Mouse (Mus musculus) adrenal gland, postnatal 25 days (tissue): Measurements from ENCODE around the gene 2610507B11Rik. TPM values are rescaled to one million over a fixed set of nuclear protein-coding genes. Genes with fewer than 3 reads are reported as not detected.

Experiments
- DNase-seq: peaks from one replicate; pipeline ENCODE4 v3.0.0; 2021; ENCODE audit warnings: mixed read lengths
- total RNA-seq: library from RNA; stranded (reverse); gene quantifications from 2 replicates; pipeline ENCODE4 v1.2.3, GENCODE M21; 2021

2610507B11Rik gene
- total RNA-seq, 1 experiment from 2014 or later, result 168 TPM

DNA sequence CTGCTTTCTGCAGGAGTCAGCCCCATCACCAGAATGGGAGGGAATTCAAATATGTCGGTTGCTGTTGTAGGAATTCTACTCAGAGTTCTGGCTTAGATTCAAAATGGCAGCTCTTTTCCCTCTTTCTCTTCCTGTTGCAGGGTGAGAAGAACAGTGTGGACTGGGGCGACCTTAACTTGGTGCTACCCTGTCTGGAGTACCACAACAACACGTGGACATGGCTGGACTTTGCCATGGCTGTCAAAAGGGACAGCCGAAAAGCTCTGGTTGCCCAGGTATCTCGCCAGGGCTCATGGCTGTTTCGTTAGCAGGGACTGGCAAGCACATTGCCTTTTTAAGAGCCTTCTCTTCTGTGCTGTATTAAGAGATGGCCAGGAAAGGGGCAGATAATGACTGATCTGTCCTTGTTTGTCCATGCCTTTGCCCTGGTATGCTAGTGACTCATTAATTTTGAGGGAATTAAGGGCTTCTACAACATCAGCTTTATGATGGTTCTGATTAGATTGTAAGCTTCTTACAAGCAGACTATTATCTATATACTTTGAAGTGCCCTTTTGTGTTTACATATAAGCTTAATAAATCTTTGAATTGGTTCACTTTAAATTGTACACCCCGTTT is 27.7 kb downstream of the 2610507B11Rik start:
- DNase-seq, result no peak

DNA sequence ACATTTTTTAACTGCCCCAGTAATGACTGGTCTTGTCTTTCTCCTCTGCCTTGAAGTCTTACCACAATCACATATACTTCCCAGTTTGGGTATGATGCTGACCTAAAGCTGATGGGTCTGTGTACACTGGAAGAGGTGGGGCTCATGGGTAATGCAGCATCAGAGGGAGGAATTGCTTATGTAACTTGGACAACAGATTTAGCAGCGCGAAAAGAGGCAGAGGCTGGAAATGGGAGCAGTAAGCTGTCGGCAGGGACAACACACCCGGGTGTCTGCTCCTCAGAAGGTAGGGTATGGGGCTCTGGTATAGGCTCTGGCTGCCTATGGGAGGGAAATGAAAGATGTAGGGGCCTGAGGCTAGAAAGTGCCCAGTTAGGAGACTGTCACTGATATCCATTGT is 29.1 kb downstream of the 2610507B11Rik start, which contains the start of gene BC030499:
BC030499 (plus strand) TSS at position 188 of the 400 bp plus-strand sequence.
- no peak for DNase-seq

DNA sequence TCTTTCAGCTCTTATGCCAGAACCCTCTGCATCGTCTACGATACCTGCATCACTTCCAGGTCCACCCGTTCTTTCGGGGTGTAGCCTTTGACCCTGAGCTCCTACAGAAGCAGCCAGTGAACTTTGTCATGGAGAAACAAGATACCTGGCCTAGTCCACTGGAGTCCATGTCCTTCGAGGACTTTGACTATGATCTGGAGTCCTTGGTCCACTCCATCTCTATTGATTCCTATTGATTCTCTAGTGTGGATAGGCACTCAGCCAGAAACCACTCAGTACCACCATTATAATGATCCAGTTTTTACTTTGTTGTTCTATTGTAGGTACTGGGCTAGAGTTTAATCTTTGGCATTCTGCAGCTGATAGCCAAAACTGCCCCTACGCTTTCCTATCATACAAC is 33.0 kb downstream of the 2610507B11Rik start:
- no peak for DNase-seq

DNA sequence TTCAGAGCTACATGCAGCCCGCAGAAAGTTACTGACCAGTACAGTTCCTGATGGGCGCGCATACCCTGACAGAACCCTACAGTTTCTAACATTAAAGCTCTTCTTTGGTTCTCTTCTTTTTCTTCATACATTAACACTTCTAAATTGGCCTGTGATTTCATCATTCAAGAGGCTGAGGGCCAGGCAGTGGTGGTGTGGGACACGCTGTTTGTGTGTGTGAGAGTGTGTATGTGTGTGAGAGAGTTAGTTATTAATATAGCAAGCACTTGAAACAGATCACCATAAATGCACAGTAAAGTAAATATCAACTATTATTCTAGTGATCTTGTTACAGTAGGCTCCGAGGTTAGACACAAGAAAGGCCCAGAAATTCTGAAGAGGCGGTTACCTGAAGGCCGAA is 39.4 kb downstream of the 2610507B11Rik start:
- DNase-seq, result no peak

DNA sequence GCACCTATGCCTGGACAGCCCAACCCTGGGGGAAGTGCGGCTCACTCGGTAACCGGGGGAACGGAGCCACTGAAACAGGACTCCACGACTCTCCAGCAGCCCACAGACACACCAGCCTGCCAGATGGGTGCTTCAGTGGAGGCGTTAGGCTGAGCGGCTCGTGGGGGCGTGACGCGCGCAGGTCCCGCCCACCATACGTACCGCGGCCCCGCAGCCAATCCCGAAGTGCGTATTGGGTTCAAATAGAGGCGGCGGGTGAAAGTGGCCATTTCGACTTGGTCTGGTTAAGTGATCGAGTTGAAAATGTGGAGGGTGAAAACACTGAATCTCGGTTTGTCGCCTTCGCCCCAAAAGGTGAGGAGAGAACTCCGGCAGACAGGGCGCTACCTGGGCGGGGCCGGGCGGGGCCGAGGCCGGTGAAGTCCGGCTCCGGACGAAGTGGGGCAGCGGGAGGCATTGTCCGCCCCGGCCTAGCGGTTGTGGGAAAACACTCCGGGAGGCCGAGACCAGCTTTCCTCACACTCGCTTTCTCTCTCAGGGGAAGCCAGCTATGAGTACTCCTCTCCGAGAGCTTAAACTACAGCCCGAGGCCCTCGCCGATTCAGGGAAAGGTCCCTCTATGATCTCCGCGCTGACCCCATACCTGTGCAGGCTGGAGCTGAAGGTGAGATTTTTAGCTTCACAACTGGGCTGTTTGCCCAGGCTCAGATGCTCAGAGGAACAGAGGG is 40.0 kb downstream of the 2610507B11Rik start, which contains the start of gene Spag5:
Spag5 (plus strand) TSS at position 173 of the 728 bp plus-strand sequence.
- peak; percentile 89 for DNase-seq

DNA sequence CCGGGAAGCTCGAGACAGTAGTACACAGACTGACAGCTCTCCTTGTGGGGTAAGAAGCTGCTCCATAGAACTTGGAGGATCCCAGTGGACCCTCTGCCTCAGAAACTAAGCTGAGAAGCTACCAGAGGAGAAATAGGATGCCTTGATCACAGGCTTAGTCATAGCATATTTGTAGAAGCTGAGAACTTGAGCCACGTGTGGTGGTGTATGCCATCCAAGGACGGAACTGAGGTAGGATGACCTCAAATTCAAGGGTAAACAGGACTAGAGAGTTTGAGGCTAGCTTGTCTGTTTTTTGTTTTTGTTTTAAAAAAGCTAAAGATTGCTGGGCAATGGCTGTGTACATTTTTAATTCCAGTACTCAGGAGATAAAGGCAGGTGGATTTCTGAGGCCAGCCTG is 43.7 kb downstream of the 2610507B11Rik start:
- no peak for DNase-seq

DNA sequence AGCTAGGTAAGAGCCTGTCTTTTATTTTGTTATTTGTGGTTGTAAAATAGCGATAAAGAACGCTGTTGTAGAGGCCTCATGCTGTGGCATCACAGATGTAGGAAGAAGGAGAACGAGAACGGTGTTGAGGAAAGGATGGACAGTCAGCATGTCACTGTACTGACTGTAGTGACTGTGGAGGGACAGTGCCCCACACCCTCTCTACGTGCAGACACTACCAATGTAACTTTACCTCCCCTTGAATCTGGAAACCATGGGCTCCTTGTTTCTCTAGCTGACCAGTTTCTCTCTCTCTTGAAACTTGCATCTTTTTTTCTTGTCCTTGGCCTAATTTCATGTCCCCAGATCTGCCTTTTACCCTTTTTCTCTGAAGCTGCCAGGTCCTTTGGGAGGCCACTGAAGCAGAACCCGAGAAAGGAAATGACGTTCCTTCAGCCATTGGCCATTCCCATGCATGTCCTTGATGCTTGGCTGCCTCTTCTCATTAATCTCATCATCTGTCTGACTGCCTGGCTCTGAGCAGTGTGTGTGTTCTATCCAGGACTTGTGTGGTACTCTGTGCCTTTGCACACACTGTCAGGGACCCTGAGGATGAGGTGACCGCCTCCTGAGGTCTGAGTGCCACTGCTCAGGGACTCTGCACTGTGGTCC is 49.4 kb downstream of the 2610507B11Rik start:
- DNase-seq, result no peak

DNA sequence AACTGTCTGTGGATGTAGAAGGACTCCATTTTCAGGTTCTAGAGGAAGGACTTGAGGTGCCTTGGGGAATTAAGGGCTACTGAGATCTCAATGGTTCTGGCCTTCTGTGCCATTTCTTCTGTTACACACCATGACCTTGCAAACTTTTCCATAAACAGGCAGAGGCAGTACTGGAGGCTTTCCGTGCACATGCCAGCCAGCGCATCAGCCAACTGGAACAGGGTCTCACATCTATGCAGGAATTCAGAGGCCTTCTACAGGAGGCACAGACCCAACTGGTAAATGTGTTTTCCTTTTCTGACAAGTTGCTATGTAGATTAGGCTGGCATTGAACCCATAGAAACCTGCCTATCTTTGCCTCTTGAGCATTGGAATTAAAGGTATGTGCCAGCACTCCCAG is 52.1 kb downstream of the 2610507B11Rik start:
- no peak for DNase-seq

DNA sequence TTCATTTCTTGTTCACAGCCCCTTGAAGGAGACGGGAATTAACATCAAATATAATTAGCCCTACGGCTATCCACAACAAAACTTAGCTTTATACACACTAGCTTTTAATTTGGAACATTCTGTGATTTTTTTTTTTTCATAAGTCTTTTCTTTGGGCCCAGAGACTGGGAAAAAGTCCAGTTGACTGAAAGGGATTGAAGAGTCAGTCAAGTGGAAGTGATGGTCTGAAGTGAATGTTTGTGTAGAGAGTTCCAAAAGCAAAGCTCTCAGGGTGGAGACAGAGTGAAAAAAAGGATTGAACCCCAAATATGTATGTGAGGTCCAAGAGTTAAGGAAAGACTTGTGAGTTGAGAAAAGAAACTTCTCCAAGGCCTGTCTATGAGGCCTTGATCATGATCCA is 56.9 kb downstream of the 2610507B11Rik start:
- no peak for DNase-seq

DNA sequence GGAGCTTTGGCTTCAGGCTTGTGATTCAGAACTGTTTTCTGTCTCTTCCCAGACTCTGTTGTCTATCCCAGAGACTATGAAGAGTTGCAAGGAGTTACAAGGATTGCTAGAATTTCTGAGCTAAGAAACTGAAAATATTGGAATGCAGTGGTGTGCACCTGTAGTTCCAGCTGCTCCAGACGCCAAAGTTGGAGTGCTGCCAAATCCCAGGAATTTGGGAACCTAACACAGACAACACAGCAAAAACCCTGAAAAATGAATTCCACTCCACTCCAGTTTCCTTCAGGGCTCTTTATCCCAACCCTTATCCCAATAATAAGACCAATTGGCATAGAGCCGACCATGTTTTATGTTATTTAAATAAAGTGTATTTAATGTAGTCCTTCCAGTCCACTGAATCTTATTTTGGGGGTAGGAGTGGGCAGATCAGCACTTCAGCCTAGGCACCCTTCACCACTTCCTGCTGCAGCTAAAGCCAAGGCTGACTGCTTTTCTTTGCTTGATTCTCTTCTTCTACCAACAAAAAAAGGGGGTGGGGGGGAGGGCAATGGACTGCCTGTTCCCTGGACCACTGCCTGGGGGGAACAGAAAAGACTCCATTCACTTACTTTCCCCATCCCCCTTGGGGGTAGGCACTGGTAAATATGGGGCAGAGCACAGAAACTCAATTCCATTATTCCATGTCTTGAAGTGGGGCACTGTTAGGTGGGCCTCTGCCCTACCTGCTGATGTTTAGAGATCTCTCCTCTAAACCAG is 60.7 kb downstream of the 2610507B11Rik start:
- DNase-seq, result no peak

DNA sequence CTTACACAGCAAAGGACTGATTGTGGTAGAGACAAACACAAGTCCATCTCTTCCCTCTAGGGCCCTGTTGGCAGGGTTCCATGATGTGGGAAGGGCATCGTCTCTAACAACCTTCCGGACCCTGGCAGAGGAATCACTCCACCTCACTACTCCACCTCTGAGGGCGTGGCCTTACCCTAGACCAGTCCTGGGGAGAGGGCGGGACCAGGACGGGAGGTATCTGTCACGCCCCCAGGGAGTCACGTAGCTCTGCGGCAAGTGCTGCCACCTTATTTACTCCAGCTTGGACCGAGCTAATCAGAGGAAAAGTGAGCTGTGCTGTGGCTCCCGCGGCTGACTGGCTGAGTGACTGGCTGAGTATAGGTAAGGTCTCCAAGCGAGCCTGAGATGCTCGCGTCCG is 61.3 kb downstream of the 2610507B11Rik start, which contains the start of gene Aldoc:
Aldoc (plus strand) TSS at position 109 of the 400 bp plus-strand sequence.
- peak; percentile 81 for DNase-seq

DNA sequence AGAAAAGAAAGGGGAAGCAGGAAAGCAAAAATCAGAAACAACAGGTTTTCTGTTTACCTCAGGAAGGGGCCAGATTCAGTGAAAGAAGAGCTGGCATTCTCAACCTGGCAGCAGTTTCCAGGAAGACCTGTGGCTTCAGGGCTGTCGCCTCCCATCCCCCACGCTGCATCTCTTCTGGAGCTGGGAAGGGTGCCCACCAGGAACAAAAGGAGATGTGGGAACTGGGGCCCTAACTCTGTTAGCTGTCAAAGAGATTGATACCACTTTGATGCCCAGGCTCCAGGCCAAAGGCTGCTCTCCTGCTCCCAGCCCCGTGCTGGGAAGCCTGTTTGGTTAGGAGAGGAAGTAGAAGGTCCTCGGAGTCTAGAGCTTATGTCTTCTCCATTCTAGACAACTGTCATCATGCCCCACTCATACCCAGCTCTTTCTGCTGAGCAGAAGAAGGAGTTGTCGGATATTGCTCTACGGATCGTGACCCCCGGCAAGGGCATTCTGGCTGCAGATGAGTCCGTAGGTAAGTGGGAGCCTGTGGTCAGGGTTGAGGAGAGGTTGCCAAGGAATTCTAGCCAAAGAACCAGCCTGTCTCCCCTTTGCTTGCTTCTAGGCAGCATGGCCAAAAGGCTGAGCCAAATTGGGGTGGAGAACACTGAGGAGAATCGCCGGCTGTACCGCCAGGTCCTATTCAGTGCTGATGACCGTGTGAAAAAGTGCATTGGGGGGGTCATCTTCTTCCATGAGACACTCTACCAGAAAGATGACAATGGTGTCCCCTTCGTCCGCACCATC is 62.6 kb downstream of the 2610507B11Rik start:
- no peak for DNase-seq

DNA sequence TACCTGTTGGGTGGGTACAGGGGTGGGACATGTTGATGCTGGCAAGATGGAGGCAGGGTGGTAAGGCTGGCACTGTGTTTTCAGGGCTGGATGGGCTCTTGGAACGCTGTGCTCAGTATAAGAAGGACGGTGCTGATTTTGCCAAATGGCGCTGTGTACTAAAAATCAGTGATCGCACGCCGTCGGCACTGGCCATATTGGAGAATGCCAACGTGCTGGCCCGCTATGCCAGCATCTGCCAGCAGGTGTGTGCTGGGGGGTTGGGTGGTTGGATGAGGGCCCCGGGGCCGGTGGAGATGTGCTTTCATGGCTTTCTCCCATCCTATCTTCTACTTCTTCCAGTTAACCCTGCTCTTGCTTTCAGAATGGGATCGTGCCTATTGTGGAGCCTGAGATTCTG is 63.4 kb downstream of the 2610507B11Rik start:
- DNase-seq, result no peak

DNA sequence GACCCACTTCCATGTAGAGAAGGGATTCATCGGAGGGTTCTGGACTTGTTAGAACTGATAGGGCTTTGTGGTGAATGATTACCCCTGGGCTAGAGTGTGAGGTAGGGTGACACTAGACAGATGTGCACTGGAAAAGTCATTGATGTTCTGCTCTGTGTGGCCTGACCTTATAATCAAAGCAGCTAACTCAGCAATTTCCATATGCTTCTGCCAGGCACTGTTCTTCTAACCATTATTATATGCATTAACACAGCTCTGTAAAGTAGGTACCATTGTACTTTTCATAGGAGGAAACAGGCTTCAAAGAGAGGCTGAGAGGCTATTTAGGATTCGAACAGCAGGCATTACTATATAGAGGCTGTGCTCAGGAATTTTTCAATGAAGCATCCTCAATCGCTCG is 65.7 kb downstream of the 2610507B11Rik start:
- no peak for DNase-seq

DNA sequence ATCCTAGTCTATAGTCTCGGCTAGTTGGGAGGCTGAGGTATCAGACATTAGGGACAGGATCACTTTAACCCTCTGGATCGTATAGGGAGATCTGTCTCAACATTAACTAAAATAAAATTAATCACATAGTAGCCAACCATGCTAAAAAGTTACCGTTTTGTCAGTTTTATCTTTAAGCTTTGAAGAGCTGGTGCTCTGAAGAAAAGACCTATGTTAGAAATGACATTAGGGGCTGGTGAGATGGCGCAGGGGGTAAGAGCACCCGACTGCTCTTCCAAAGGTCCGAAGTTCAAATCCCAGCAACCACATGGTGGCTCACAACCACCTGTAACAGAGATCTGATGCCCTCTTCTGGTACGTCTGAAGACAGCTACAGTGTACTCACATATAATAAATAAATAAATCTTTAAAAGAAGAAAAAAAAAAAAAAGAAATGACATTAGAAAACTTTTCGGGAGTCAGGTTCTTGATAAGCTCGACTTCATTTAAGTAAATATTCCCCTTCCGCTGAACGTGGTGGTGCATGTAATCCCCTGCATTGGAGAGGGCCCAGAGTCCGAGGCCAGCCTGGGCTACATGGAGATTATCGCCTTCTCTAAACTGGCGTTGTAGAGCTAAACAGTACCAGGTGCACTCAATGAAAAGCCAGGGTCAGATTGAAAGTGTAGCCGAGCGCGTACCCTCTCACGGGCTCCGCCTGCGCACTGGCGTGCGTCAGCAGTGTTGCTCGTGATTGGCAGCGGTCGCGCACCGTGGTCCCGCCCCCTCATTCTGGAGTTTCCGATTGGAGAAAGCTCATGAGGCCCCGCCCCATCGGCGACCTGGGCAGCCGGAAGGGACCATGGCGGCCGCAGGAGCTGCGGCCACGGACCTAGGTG is 66.3 kb downstream of the 2610507B11Rik start, which contains the start of gene Pigs:
Pigs (plus strand) TSS at position 782 of the 878 bp plus-strand sequence.
- peak; percentile 97 for DNase-seq

DNA sequence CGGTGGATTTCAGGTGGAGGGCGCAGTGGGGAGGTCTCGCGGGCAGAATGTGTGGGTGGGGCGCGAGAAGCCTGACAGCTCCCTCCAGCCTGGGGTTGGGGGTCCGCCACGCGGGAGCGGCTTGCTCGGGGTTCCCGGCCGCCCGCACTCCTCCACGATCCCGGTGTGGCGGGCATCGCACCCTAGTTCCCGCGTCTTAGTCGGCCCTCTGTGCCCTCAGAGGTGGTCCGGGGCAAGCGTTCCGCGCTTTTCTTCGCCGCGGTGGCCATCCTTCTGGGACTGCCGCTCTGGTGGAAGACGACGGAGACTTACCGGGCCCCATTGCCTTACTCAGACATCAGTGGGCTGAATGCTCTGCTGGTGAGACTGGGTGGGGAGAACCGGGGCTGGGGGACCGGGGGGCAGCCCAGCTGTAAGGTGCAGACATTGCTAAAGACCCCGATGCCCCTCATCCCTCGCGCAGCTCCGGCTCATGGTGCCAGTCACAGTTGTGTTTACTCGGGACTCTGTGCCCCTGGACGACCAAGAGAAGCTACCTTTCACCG is 67.0 kb downstream of the 2610507B11Rik start:
- DNase-seq, result no peak

DNA sequence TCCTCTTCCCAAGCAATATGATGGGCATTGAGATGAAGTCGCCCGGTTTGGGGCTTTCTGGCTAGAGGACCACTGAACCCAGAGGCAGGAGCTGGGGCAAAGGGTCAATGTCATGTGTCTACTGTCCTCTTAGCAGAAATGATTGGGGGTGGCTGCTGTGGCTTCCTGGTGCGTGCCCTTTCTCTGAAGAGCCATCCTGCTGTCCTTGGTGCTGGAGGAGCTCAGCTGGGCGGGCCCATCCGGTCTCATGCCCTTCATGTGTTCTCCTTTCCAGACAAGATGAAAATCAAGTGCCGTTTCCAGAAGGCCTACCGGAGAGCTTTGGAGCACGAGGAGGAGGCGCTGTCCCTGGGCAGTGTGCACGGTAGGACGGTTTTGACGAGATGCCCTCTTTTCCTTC is 71.1 kb downstream of the 2610507B11Rik start:
- no peak for DNase-seq

DNA sequence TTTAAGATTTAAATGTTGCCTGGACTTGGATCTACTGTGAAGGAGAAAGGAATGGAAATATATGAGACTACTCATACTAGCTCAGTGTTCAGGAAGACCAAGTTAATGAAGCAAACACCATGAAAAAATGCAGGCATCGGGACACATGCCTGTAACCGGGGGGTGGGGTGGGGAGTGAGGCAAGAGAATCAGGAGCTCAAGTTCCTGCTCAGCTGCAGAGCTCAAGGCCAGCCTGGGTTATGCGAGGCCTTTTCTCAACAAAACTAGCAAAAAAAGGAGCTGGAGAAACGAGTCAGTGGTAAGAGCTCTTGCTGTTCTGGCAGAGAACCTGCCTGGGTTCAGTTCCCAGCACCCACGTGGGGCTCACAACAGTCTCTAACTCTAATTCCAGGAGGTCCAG is 72.4 kb downstream of the 2610507B11Rik start:
- DNase-seq, result no peak

DNA sequence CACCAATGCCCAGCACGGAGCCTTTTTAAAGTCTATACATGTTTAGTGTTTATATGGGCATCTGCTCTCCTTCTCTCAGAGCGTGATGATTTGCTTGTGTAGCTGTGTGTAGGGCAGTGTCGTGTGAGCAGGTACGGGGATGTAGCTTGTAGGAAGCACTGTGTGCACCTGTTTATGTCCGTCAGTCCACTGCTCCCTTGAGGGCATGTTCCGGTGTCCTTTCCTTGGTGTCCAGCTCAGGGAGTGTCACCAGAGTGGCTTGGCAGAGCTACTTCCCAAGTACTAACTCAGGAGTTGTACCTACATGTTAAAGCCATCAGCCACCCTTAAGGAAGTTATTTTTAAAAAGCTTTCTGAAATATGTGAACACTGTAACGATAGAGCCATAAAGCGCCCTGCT is 75.5 kb downstream of the 2610507B11Rik start:
- no peak for DNase-seq
